17 mouse cellular contexts compared by ENCODE assay signal in genomic region chr17:32220873-32221272, GRCm38 (mm10). TPM values are rescaled to one million over a fixed set of nuclear protein-coding genes. Genes with fewer than 3 reads are reported as not detected.
A peak's percentile ranks its signal among the peaks of the same experiment; 100 is the strongest.
DNase-seq lines count a peak whose midpoint lies in the region; ATAC-seq and TF ChIP-seq lines count a peak whose summit lies in the region.
"Had no signal": no experiment of that assay in that cellular context is flagged by ENCODE, and none has a peak within 500 bp of the region (broad histone marks: within the 10 kb centered on the region; RNA-seq: fewer than 3 reads in every experiment).

No protein-coding gene starts in this region.

- peaks cover 6% of the 10 kb centered on the region for H3K36me3 ChIP-seq in kidney, adult 2 months (ENCODE audit: control insufficient read depth, insufficient read depth, low read length)
- H3K36me3 ChIP-seq in kidney, embryonic 16.5 days (ENCODE audit: insufficient read depth, low read length) = peaks cover 77% of the 10 kb centered on the region

- 59% methylated on average over 3 of the region's 3 CpGs for WGBS in kidney, adult 2 months
- WGBS in kidney, embryonic 16.5 days = 72% methylated on average over 3 of the region's 3 CpGs

- no peaks in the 10 kb centered on the region for H3K27me3 ChIP-seq in kidney, adult 2 months (replicated peaks; ENCODE audit: control insufficient read depth, insufficient read depth, low read length)
- no peaks in the 10 kb centered on the region for H3K27me3 ChIP-seq in kidney, embryonic 16.5 days (ENCODE audit: insufficient read depth, low read length)
- H3K27me3 ChIP-seq: limb, embryonic 15.5 days; midbrain, embryonic 12.5 days; stomach, embryonic 15.5 days had no signal

- DNase-seq in cerebellum, postnatal 10 days = peak; percentile 28 to 36
- no peak for DNase-seq in cerebellum, postnatal 14 days
- DNase-seq in kidney, adult 2 months = peak; percentile 25
- DNase-seq in lung, postnatal 36 days = peak; percentile 38
- DNase-seq in lung, postnatal 25 days (ENCODE audit: low spot score) = no peak
- DNase-seq in retina, postnatal 7 days (ENCODE audit: low read depth, low spot score) = peak; percentile 9
- DNase-seq: adrenal gland, adult 8-10 months; cerebellum, adult 8-10 months; thymus, postnatal 4 days had no signal

- no peak for TF ChIP-seq POLR2A in kidney, adult 2 months (IDR thresholded peaks at IDR 0.05; ENCODE audit: low read depth, low read length)

- ATAC-seq in kidney, embryonic 16.5 days (ENCODE audit: low FRiP score, low TSS enrichment) = no peak
- ATAC-seq in CD4-positive, CD25-positive, alpha-beta regulatory T cell, adult 4 months = no peak

- no peak overlapping the region for H3K27ac ChIP-seq in kidney, adult 2 months (ENCODE audit: insufficient read depth, low read depth, low read length)
- no peak overlapping the region for H3K27ac ChIP-seq in kidney, embryonic 16.5 days (ENCODE audit: low read length)
- H3K27ac ChIP-seq: limb, embryonic 15.5 days; midbrain, embryonic 12.5 days; stomach, embryonic 15.5 days had no signal

- H3K4me1 ChIP-seq in kidney, adult 2 months (ENCODE audit: control insufficient read depth, insufficient read depth, low read length) = no peaks in the 10 kb centered on the region
- H3K4me1 ChIP-seq in kidney, embryonic 16.5 days (ENCODE audit: insufficient read depth, low read length) = no peaks in the 10 kb centered on the region
- H3K4me1 ChIP-seq: limb, embryonic 15.5 days; midbrain, embryonic 12.5 days; stomach, embryonic 15.5 days had no signal

- TF ChIP-seq CTCF in kidney, adult 2 months (conservative IDR thresholded peaks at IDR 0.05; ENCODE audit: insufficient read depth, insufficient read length, low read depth, low read length) = no peak

- H3K9me3 ChIP-seq in kidney, embryonic 16.5 days (ENCODE audit: low read length) = no peaks in the 10 kb centered on the region
- H3K9me3 ChIP-seq: G1E; limb, embryonic 15.5 days; midbrain, embryonic 12.5 days; stomach, embryonic 15.5 days had no signal

- no peak overlapping the region for H3K9ac ChIP-seq in kidney, embryonic 16.5 days (replicated peaks; ENCODE audit: low read length)
- H3K9ac ChIP-seq: limb, embryonic 15.5 days; midbrain, embryonic 12.5 days; stomach, embryonic 15.5 days had no signal

- no peak overlapping the region for H3K4me2 ChIP-seq in kidney, embryonic 16.5 days (replicated peaks; ENCODE audit: low read depth, low read length)
- H3K4me2 ChIP-seq: limb, embryonic 15.5 days; midbrain, embryonic 12.5 days; stomach, embryonic 15.5 days had no signal

- no peak overlapping the region for H3K4me3 ChIP-seq in kidney, adult 2 months (ENCODE audit: insufficient read depth, low read depth, low read length)
- H3K4me3 ChIP-seq in kidney, embryonic 16.5 days (ENCODE audit: low read length) = no peak overlapping the region
- H3K4me3 ChIP-seq: limb, embryonic 15.5 days; midbrain, embryonic 12.5 days; stomach, embryonic 15.5 days had no signal

RNA-seq across cellular contexts. Expression of gene Ephx3, which starts 31.5 kb away (rescaled TPM):
- polyA plus RNA-seq in kidney, adult 2 months (2012; rRNA removed) = 1.3 TPM in 2 replicates
- 0.19 and 0.37 TPM in 2 replicates for polyA plus RNA-seq in kidney, embryonic 16.5 days (2015; fragmentation: Nextera tagmentation; extraction: Ambion mirVana)
- polyA plus RNA-seq in CD4-positive, CD25-positive, alpha-beta regulatory T cell, adult 4 months (2017; shearing (Covaris generic)) = under 1 TPM in 1 of 2 experiments, not detected in 1; 0.22 TPM
- polyA plus RNA-seq: embryonic facial prominence, embryonic 11.5 days; neural tube, embryonic 11.5 days had no signal

RNA-seq across cellular contexts. Expression of gene Notch3, which starts 54.2 kb away (rescaled TPM):
- 12.0 and 16.9 TPM in 2 replicates for polyA plus RNA-seq in kidney, adult 2 months (2012; rRNA removed)
- 13.6 and 15.0 TPM in 2 replicates for polyA plus RNA-seq in kidney, embryonic 16.5 days (2015; fragmentation: Nextera tagmentation; extraction: Ambion mirVana)
- polyA plus RNA-seq in CD4-positive, CD25-positive, alpha-beta regulatory T cell, adult 4 months (2017; shearing (Covaris generic)) = under 1 TPM in 1 of 2 experiments, not detected in 1; 0.05 TPM

Comparison
In these comparisons a context has a peak if more than half of its experiments do, and no peak if none do; other contexts are left out.
1. DNase-seq: peak in cerebellum, postnatal 10 days (2 of 2), kidney, adult 2 months (single experiment), lung, postnatal 36 days (single experiment) and retina, postnatal 7 days (single experiment); none in cerebellum, postnatal 14 days (0 of 2) and lung, postnatal 25 days (single experiment).
2. RNA of gene Notch3, which starts 54.2 kb away (polyA plus RNA-seq): 13.6 to 15.0 TPM in kidney, embryonic 16.5 days and 12.0 to 16.9 TPM in kidney, adult 2 months; 0.05 TPM in CD4-positive, CD25-positive, alpha-beta regulatory T cell, adult 4 months; every median in the first group is over 10 times any median in the second.